Mouse (Mus musculus): ENCODE results near the gene 2310002L09Rik.
"Not testable (repeated sequence)": the region's sequence is repeated elsewhere in the genome, so short reads cannot be mapped to it uniquely, and the experiment has no call there.

2310002L09Rik gene

GRCm38 (mm10) chr4:73950375-73950896 lies at the start of gene 2310002L09Rik:
2310002L09Rik (minus strand) TSS chr4:73950846.
- in situ Hi-C loops (cut with MseI, MboI), result loop anchor here in 1 of 2 experiments (25.0 kb wide), 1 partner anchor 363 kb away; no protein-coding TSS in a partner anchor

GRCm38 (mm10) chr4:73980454-73980853 lies 29.8 kb upstream of the 2310002L09Rik start:
- in situ Hi-C loops (cut with MseI, MboI), result no loop called here

GRCm38 (mm10) chr4:73920660-73921059 lies 30.0 kb downstream of the 2310002L09Rik start, which contains the start of gene Gm11756:
Gm11756 (minus strand) TSS chr4:73920760.
- in situ Hi-C loops (cut with MseI, MboI), result not testable (repeated sequence)

GRCm38 (mm10) chr4:73905853-73906252 lies 44.8 kb downstream of the 2310002L09Rik start, which contains the start of gene Gm13871:
Gm13871 (minus strand) TSS chr4:73905953.
- in situ Hi-C loops (cut with MseI, MboI), result not testable (repeated sequence)

GRCm38 (mm10) chr4:73891012-73891411 lies 59.6 kb downstream of the 2310002L09Rik start, which contains the start of gene Gm11757:
Gm11757 (minus strand) TSS chr4:73891112.
- in situ Hi-C loops (cut with MseI, MboI), result not testable (repeated sequence)
